Mouse (Mus musculus) embryonic facial prominence, embryonic 14.5 days (tissue): Measurements from ENCODE around the gene Msh3. TPM values are rescaled to one million over a fixed set of nuclear protein-coding genes. Genes with fewer than 3 reads are reported as not detected.

Experiments
- ATAC-seq: fragments of 200-750 bp; cut with Nextera tagmentation; 2 replicates; pipeline ENCODE4 v1.8.0; 2017; ENCODE audit warnings: low read depth, moderate number of reproducible peaks, moderate TSS enrichment
- DNase-seq: peaks from one replicate; pipeline ENCODE4 v3.0.0-alpha.2; 2015; ENCODE audit warnings: low spot score
- H3K27ac ChIP-seq: fragments of 300-500 bp; sonication (generic); replicated peaks from 2 replicates; pipeline ENCODE4 v1.5.1; 2014; ENCODE audit warnings: low read depth, mild to moderate bottlenecking, low read length, moderate library complexity
- H3K27me3 ChIP-seq: fragments of 300-500 bp; sonication (generic); replicated peaks from 2 replicates; pipeline ENCODE4 v1.6.1; 2014; ENCODE audit warnings: low read length; ENCODE audit not compliant: control insufficient read depth, insufficient read depth
- H3K36me3 ChIP-seq: fragments of 300-500 bp; sonication (generic); 2 replicates; pipeline ENCODE4 v1.6.1; 2014; ENCODE audit warnings: low read length, mixed read lengths; ENCODE audit not compliant: control insufficient read depth, insufficient read depth
- H3K4me1 ChIP-seq: fragments of 300-500 bp; sonication (generic); 2 replicates; pipeline ENCODE4 v1.6.1; 2014; ENCODE audit warnings: antibody characterized with exemption, low read length; ENCODE audit not compliant: control insufficient read depth, insufficient read depth
- H3K4me2 ChIP-seq: fragments of 300-500 bp; sonication (generic); 2 replicates; pipeline ENCODE4 v1.6.1; 2014; ENCODE audit warnings: low read depth, mild to moderate bottlenecking, low read length, moderate library complexity, mixed read lengths
- H3K4me3 ChIP-seq: fragments of 300-500 bp; sonication (generic); 2 replicates; pipeline ENCODE4 v1.5.1; 2014; ENCODE audit warnings: low read depth, mild to moderate bottlenecking, low read length
- H3K9ac ChIP-seq: fragments of 300-500 bp; sonication (generic); 2 replicates; pipeline ENCODE4 v1.6.1; 2014; ENCODE audit warnings: low read depth, mild to moderate bottlenecking, low read length, moderate library complexity, mixed read lengths
- H3K9me3 ChIP-seq: fragments of 300-500 bp; sonication (generic); 2 replicates; pipeline ENCODE4 v1.6.1; 2016; ENCODE audit warnings: low read length; ENCODE audit not compliant: control insufficient read depth
- WGBS: fragments of 180-500 bp; shearing (Covaris S2); extraction: QIAGEN DNeasy Blood & Tissue Kit; methylation state at CpG from one replicate; pipeline ENCODE4 v1.1.7; 2014; 5-methylcytosine and 5-hydroxymethylcytosine counted together
- polyA plus RNA-seq: library from polyadenylated mRNA; unstranded; fragments of >200 nt; fragmentation: Nextera tagmentation; extraction: Ambion mirVana; gene quantifications from 2 replicates; pipeline ENCODE4 v1.2.1, GENCODE M21; 2014

The Msh3 gene
- polyA plus RNA-seq, 1 experiment from 2014 or later, result 21.9 TPM

GRCm38 (mm10) chr13:92296490-92296889, 58.3 kb downstream of the Msh3 start:
- Histone ChIP-seq H3K4me2 (no peak overlapping the region), H3K9me3 (no peaks in the 10 kb centered on the region), H3K36me3 (peaks cover 26% of the 10 kb centered on the region), H3K27me3 (no peaks in the 10 kb centered on the region), H3K9ac (no peak overlapping the region), H3K4me1 (no peaks in the 10 kb centered on the region), H3K4me3 (no peak overlapping the region), H3K27ac (no peak overlapping the region)
- 88% methylated on average over 4 of the region's 4 CpGs for WGBS
- ATAC-seq, result no peak
- DNase-seq, result no peak

GRCm38 (mm10) chr13:92293883-92294282, 60.9 kb downstream of the Msh3 start:
- H3K9me3 ChIP-seq, result no peaks in the 10 kb centered on the region
- H3K9ac ChIP-seq, result no peak overlapping the region
- H3K36me3 ChIP-seq, result peaks cover 26% of the 10 kb centered on the region
- no peak overlapping the region for H3K27ac ChIP-seq
- no peak overlapping the region for H3K4me3 ChIP-seq
- 81% methylated on average over 5 of the region's 5 CpGs for WGBS
- DNase-seq (no peak), ATAC-seq (no peak)
- H3K4me2 ChIP-seq, result no peak overlapping the region
- no peaks in the 10 kb centered on the region for H3K27me3 ChIP-seq
- no peaks in the 10 kb centered on the region for H3K4me1 ChIP-seq

- H3K4me2 ChIP-seq, result no peak overlapping the region
- no peak for ATAC-seq
- no peak for DNase-seq
- H3K36me3 ChIP-seq, result peaks cover 14% of the 10 kb centered on the region
- no peak overlapping the region for H3K4me3 ChIP-seq
- no peaks in the 10 kb centered on the region for H3K9me3 ChIP-seq
- no peak overlapping the region for H3K9ac ChIP-seq
- no peak overlapping the region for H3K27ac ChIP-seq
- no peaks in the 10 kb centered on the region for H3K27me3 ChIP-seq
- 64% methylated on average over 4 of the region's 4 CpGs for WGBS
- H3K4me1 ChIP-seq, result no peaks in the 10 kb centered on the region
Observed at GRCm38 (mm10) chr13:92291605-92292004, 63.2 kb downstream of the Msh3 start.

- no peak overlapping the region for H3K9ac ChIP-seq
- no peak overlapping the region for H3K4me2 ChIP-seq
- H3K4me3 ChIP-seq, result no peak overlapping the region
- no peak for ATAC-seq
- DNase-seq, result no peak
- H3K27ac ChIP-seq, result no peak overlapping the region
- H3K9me3 ChIP-seq, result no peaks in the 10 kb centered on the region
- peaks cover 15% of the 10 kb centered on the region for H3K4me1 ChIP-seq
- H3K27me3 ChIP-seq, result no peaks in the 10 kb centered on the region
- H3K36me3 ChIP-seq, result 0 out of 2 replicates have a peak, but pooled peaks cover 3% of the 10 kb centered on the region
- 80% methylated on average over 2 of the region's 2 CpGs for WGBS
Observed at GRCm38 (mm10) chr13:92277027-92277426, 77.8 kb downstream of the Msh3 start.

- Histone ChIP-seq H3K36me3 (no peaks in the 10 kb centered on the region), H3K4me1 (peaks cover 15% of the 10 kb centered on the region), H3K9ac (no peak overlapping the region), H3K4me2 (no peak overlapping the region), H3K4me3 (no peak overlapping the region), H3K27me3 (no peaks in the 10 kb centered on the region), H3K9me3 (no peaks in the 10 kb centered on the region), H3K27ac (no peak overlapping the region)
- DNase-seq, result no peak
- no peak for ATAC-seq
- WGBS, result 75% methylated on average over 9 of the region's 9 CpGs
Observed at GRCm38 (mm10) chr13:92275292-92275691, 79.5 kb downstream of the Msh3 start.

- Histone ChIP-seq H3K27ac (peak overlapping the region; percentile 61; the same call in 1 of the 2 replicates), H3K9me3 (no peaks in the 10 kb centered on the region), H3K4me3 (no peak overlapping the region), H3K9ac (no peak overlapping the region), H3K4me2 (peak overlapping the region; percentile 8; the same call in 1 of the 2 replicates), H3K36me3 (no peaks in the 10 kb centered on the region), H3K4me1 (peaks cover 15% of the 10 kb centered on the region), H3K27me3 (no peaks in the 10 kb centered on the region)
- ATAC-seq (peak; percentile 88), DNase-seq (peak; percentile 95)
- WGBS, result 41% methylated on average over 14 of the region's 14 CpGs
Observed at GRCm38 (mm10) chr13:92274274-92275198, 80.3 kb downstream of the Msh3 start.

- no peak overlapping the region for H3K27ac ChIP-seq
- no peaks in the 10 kb centered on the region; the same call in 1 of the 2 replicates for H3K36me3 ChIP-seq
- no peaks in the 10 kb centered on the region for H3K9me3 ChIP-seq
- DNase-seq (no peak), ATAC-seq (no peak)
- no peak overlapping the region for H3K4me3 ChIP-seq
- no peak overlapping the region for H3K9ac ChIP-seq
- H3K27me3 ChIP-seq, result no peaks in the 10 kb centered on the region
- 74% methylated on average over 3 of the region's 3 CpGs for WGBS
- H3K4me1 ChIP-seq, result no peaks in the 10 kb centered on the region
- no peak overlapping the region for H3K4me2 ChIP-seq
Observed at GRCm38 (mm10) chr13:92267076-92267475, 87.7 kb downstream of the Msh3 start.

GRCm38 (mm10) chr13:92263566-92263965, 91.2 kb downstream of the Msh3 start:
- no peaks in the 10 kb centered on the region for H3K27me3 ChIP-seq
- H3K27ac ChIP-seq, result no peak overlapping the region
- 90% methylated on average over 6 of the region's 6 CpGs for WGBS
- H3K9me3 ChIP-seq, result no peaks in the 10 kb centered on the region
- H3K4me3 ChIP-seq, result no peak overlapping the region
- no peak overlapping the region for H3K9ac ChIP-seq
- H3K4me1 ChIP-seq, result no peaks in the 10 kb centered on the region
- no peak overlapping the region for H3K4me2 ChIP-seq
- peaks cover 6% of the 10 kb centered on the region for H3K36me3 ChIP-seq
- no peak for DNase-seq
- ATAC-seq, result no peak

- Histone ChIP-seq H3K4me2 (no peak overlapping the region), H3K4me1 (no peaks in the 10 kb centered on the region), H3K36me3 (peaks cover 6% of the 10 kb centered on the region), H3K4me3 (no peak overlapping the region), H3K27me3 (no peaks in the 10 kb centered on the region), H3K27ac (no peak overlapping the region), H3K9ac (no peak overlapping the region), H3K9me3 (no peaks in the 10 kb centered on the region)
- ATAC-seq, result no peak
- WGBS, result 80% methylated on average over 5 of the region's 5 CpGs
- no peak for DNase-seq
Observed at GRCm38 (mm10) chr13:92261329-92261728, 93.5 kb downstream of the Msh3 start.
